Mouse (Mus musculus): Measurements from ENCODE around the gene 4930568D16Rik.

The 4930568D16Rik gene

GRCm38 (mm10) chr2:35338707-35339106, 28.8 kb downstream of the 4930568D16Rik start:
- no peak for DNase-seq

- DNase-seq = no peak
These were observed 29.5 kb downstream of the 4930568D16Rik start for GRCm38 (mm10) chr2:35338036-35338435.

GRCm38 (mm10) chr2:35337419-35337818, 30.1 kb downstream of the 4930568D16Rik start:
- DNase-seq = no peak

GRCm38 (mm10) chr2:35336388-35337280, 30.9 kb downstream of the 4930568D16Rik start, which contains the start of gene Stom:
TSS of gene Stom (minus strand) at chr2:35336976.
- DNase-seq = peak; percentile 99

GRCm38 (mm10) chr2:35335620-35336019, 31.9 kb downstream of the 4930568D16Rik start:
- no peak for DNase-seq

GRCm38 (mm10) chr2:35333670-35334069, 33.9 kb downstream of the 4930568D16Rik start:
- no peak for DNase-seq

GRCm38 (mm10) chr2:35331205-35331604, 36.3 kb downstream of the 4930568D16Rik start:
- DNase-seq = no peak

GRCm38 (mm10) chr2:35329061-35329460, 38.5 kb downstream of the 4930568D16Rik start:
- DNase-seq = no peak

GRCm38 (mm10) chr2:35328064-35328792, 39.3 kb downstream of the 4930568D16Rik start:
- no peak for DNase-seq

GRCm38 (mm10) chr2:35327583-35327982, 39.9 kb downstream of the 4930568D16Rik start:
- DNase-seq = no peak

GRCm38 (mm10) chr2:35326931-35327330, 40.6 kb downstream of the 4930568D16Rik start:
- DNase-seq = no peak

- no peak for DNase-seq
These were observed 41.6 kb downstream of the 4930568D16Rik start for GRCm38 (mm10) chr2:35325930-35326329.

- no peak for DNase-seq
These were observed 44.9 kb downstream of the 4930568D16Rik start for GRCm38 (mm10) chr2:35322404-35323164.

- DNase-seq = no peak
These were observed 47.1 kb downstream of the 4930568D16Rik start for GRCm38 (mm10) chr2:35320399-35320798.

GRCm38 (mm10) chr2:35318405-35318804, 49.1 kb downstream of the 4930568D16Rik start:
- no peak for DNase-seq

- no peak for DNase-seq
These were observed 49.9 kb downstream of the 4930568D16Rik start for GRCm38 (mm10) chr2:35317604-35318003.

GRCm38 (mm10) chr2:35314300-35314699, 53.2 kb downstream of the 4930568D16Rik start:
- DNase-seq = no peak

GRCm38 (mm10) chr2:35309906-35310493, 57.5 kb downstream of the 4930568D16Rik start:
- no peak for DNase-seq

GRCm38 (mm10) chr2:35308166-35308565, 59.4 kb downstream of the 4930568D16Rik start:
- DNase-seq = no peak

Data from right cerebral cortex, postnatal 14 days (tissue).